Mouse (Mus musculus) bone marrow, adult 2 months (tissue): Measurements from ENCODE around the gene Chid1.

Source experiments
- CTCF ChIP-seq: fragments of 200-500 bp; IDR thresholded peaks from 2 replicates; pipeline ENCODE4 v1.5.1; 2011; ENCODE audit warnings: low read length, control low read depth; ENCODE audit not compliant: control insufficient read depth, insufficient read depth
- POLR2A ChIP-seq: fragments of 200-500 bp; IDR thresholded peaks from 2 replicates; pipeline ENCODE4 v1.6.1; 2011; ENCODE audit warnings: low read depth, mild to moderate bottlenecking, control low read depth, low read length, borderline replicate concordance; ENCODE audit not compliant: control insufficient read depth

- no peak for TF ChIP-seq POLR2A
- no peak for TF ChIP-seq CTCF
Observed at GRCm38 (mm10) chr7:141562852-141563427, 23.3 kb upstream of the Chid1 start.
